Mouse (Mus musculus): Measurements from ENCODE around the gene Hivep3.

GRCm38 (mm10) chr4:119979238-119979829 is 245.8 kb downstream of the Hivep3 start:
- TF ChIP-seq CTCF (IDR thresholded peaks at IDR 0.05; ENCODE audit: control insufficient read depth, insufficient read depth, insufficient read length) (no peak), USF1 (IDR thresholded peaks at IDR 0.05; ENCODE audit: low read depth) (no peak)
